Mouse (Mus musculus) myocyte (in vitro differentiated cells): ENCODE data around the gene Zfp820.
"Not testable (repeated sequence)": the region's sequence is repeated elsewhere in the genome, so short reads cannot be mapped to it uniquely, and the experiment has no call there.

Source experiments
- CEBPB ChIP-seq: IDR thresholded peaks from 2 replicates; pipeline ENCODE4 v1.6.1; 2011; ENCODE audit warnings: mild to moderate bottlenecking, moderate library complexity; ENCODE audit not compliant: poor library complexity, insufficient read depth, severe bottlenecking
- E2F4 ChIP-seq: IDR thresholded peaks from one replicate; pipeline ENCODE4 v1.6.1; 2011; ENCODE audit warnings: mild to moderate bottlenecking, control low read depth, moderate library complexity; ENCODE audit not compliant: insufficient read depth
- MAX ChIP-seq: IDR thresholded peaks from one replicate; pipeline ENCODE4 v1.6.1; 2011; ENCODE audit warnings: low read depth, mild to moderate bottlenecking, control low read depth
- MYOD1 ChIP-seq, 3 experiments: IDR thresholded peaks; one replicate each; pipeline ENCODE4 v1.6.1; 2011; ENCODE audit warnings: control low read depth in 2 of 3, low read depth in 2 of 3, mild to moderate bottlenecking in 2 of 3, moderate library complexity in 1 of 3; ENCODE audit not compliant: insufficient read length in 2 of 3, control insufficient read depth in 1 of 3
- MYOG ChIP-seq, 3 experiments: IDR thresholded peaks; one replicate each; pipeline ENCODE4 v1.6.1; 2011; ENCODE audit warnings: control low read depth in 2 of 3, low read depth in 2 of 3, mild to moderate bottlenecking in 2 of 3; ENCODE audit not compliant: insufficient read length in 2 of 3, control insufficient read depth in 1 of 3, insufficient read depth in 1 of 3
- POLR2A ChIP-seq: IDR thresholded peaks from one replicate; pipeline ENCODE4 v1.6.1; 2011; ENCODE audit warnings: low read depth, mild to moderate bottlenecking, control low read depth, moderate library complexity; ENCODE audit not compliant: insufficient read length
- POLR2AphosphoS2 ChIP-seq: IDR thresholded peaks from one replicate; pipeline ENCODE4 v1.6.1; 2011; ENCODE audit warnings: low read depth, control low read depth; ENCODE audit not compliant: insufficient read length
- REST ChIP-seq: IDR thresholded peaks from one replicate; pipeline ENCODE4 v1.6.1; 2011; ENCODE audit warnings: mild to moderate bottlenecking, control low read depth, moderate library complexity; ENCODE audit not compliant: insufficient read depth, insufficient read length
- SRF ChIP-seq: IDR thresholded peaks from one replicate; pipeline ENCODE4 v1.6.1; 2011; ENCODE audit warnings: low read depth; ENCODE audit not compliant: control insufficient read depth, insufficient read length
- TCF12 ChIP-seq: IDR thresholded peaks from one replicate; pipeline ENCODE4 v1.6.1; 2011; ENCODE audit warnings: mild to moderate bottlenecking, control low read depth; ENCODE audit not compliant: poor library complexity, insufficient read depth, severe bottlenecking
- TCF3 ChIP-seq: IDR thresholded peaks from one replicate; pipeline ENCODE4 v1.6.1; 2011; ENCODE audit warnings: low read depth, control low read depth; ENCODE audit not compliant: insufficient read length
- USF1 ChIP-seq: IDR thresholded peaks from one replicate; pipeline ENCODE4 v1.6.1; 2011; ENCODE audit warnings: low read depth, mild to moderate bottlenecking, control low read depth, moderate library complexity

DNA sequence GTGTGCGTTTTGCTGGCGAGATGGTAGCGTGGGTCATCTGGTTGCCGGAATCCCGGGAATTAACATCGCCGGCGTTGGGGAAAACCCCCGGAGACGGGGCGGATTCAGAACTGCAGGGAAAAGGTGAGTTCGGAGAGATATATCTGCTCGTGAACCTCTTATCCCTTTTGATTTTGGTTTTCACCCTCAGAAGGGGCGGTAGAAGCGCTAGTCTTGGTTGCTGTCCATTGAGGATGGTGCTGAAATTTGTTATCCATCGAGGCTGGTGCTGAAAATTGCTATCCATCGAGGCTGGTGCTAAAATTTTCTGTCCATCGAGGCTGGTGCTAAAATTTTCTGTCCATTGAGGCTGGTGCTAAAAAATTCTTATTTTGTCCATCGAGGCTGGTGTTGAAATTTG is 44.2 kb downstream of the Zfp820 start:
- TF ChIP-seq POLR2AphosphoS2; MAX; TCF12; POLR2A; CEBPB; E2F4; MYOD1 (IDR thresholded peaks at IDR 0.05; ENCODE audit: control insufficient read depth in 1 of 3, insufficient read length in 2 of 3, low read depth in 2 of 3); USF1; MYOG (IDR thresholded peaks at IDR 0.05; ENCODE audit: control insufficient read depth in 1 of 3, insufficient read depth in 1 of 3, insufficient read length in 2 of 3, low read depth in 2 of 3); TCF3; SRF: not testable (repeated sequence)
- TF ChIP-seq REST, result peak; percentile 72
